Mouse (Mus musculus) layer of hippocampus, adult 11-12 months (tissue): ENCODE measurements around the gene Uvrag.
"Not testable (repeated sequence)": the region's sequence is repeated elsewhere in the genome, so short reads cannot be mapped to it uniquely, and the experiment has no call there.

ENCODE experiments used
- DNase-seq: peaks from one replicate; pipeline ENCODE4 v3.0.0; 2022; ENCODE audit warnings: low spot score

Uvrag gene

DNA sequence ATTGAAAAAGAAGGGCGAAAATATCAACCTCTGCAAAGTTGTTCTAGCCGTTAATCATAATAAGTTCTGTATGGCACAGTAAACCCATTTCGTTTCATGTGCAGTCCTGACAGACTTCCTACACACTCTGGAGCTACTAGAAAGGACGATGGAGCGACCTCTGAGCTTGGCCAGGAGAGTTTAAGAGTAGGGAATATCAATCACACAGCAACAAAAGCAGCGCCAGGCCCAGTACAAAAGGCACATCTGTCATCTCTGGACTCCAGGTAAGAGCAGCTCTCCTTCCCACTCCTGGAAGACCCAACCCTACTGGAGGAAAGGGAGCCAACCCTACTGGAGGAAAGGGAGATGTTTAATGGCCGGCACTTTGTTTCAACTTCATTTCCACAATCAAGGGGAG lies 43.2 kb downstream of the Uvrag start:
- DNase-seq: no peak

DNA sequence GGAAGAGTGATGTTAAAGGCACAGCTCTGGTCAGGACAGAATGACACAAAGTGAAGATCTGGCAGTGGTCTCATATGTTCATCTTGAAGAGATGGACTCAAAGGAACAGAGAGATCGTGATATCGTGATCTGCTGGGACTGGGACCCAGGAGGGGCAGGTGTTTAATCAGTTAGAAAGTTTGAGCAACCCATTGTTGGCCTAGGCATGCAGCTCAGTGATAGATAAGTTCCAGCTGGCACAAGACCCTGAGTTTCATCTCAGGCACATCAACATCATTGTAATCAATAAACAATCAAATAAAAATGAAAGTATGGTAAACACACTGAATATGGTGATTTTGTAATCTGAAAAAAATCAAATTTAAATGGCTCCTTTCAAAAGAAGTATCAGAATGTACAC lies 43.8 kb downstream of the Uvrag start:
- DNase-seq: no peak

DNA sequence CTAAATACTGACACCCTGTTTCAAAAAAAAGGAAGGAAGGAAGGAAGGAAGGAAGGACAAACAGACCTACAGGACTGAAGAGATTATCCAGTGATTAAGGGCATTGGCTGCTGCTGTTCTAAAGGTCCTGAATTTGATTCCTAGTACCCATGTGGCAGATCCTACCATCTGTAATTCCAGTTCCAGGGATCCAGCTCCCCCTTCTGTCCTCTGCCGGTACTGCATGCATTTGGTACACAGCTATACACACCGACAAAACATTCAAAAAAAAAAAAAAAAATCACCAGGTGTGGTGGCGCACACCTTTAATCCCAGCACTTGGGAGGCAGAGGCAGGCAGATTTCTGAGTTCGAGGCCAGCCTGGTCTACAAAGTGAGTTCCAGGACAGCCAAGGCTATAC lies 45.8 kb downstream of the Uvrag start:
- DNase-seq: peak; percentile 36

GRCm38 (mm10) chr7:99094336-99094735 lies 46.6 kb downstream of the Uvrag start:
- DNase-seq: no peak

- no peak for DNase-seq
Observed at GRCm38 (mm10) chr7:99091915-99092645, 48.9 kb downstream of the Uvrag start.

GRCm38 (mm10) chr7:99089716-99090115 lies 51.2 kb downstream of the Uvrag start:
- DNase-seq: no peak

DNA sequence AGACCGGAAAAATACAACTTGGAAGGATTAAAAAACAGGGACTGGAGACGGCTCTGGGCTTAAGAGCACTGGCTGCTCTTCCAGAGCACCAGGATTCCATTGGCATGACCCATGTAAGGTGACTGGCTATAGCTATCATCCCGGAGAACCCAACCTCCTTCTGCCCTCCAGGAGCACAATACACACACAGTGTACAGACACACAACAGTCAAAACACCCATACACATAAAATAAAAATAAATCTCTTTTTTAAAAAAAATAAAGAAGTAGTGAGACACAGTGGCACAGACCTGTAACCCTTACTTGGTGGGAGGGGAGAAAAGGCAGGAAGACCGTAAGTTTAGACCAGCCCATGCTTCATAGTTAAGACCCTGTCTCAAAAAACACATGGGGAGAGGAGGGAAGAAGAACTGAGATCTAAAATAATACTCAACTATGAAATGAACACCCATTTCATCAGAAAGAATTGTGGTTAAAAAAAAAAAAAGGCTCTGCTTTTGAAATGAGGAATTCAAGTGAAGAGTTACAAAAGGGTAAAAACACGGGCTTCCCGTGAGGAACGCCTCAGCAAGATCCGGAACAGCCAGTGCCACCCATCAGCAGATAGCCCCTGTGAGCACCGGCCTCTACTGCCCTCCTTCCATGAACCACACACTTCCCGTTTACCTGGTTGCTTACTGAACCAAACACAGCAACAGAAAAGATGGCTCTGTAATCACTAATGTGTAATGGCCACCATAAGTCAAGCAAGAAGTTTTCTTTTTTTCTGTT lies 52.2 kb downstream of the Uvrag start:
- DNase-seq: no peak

DNA sequence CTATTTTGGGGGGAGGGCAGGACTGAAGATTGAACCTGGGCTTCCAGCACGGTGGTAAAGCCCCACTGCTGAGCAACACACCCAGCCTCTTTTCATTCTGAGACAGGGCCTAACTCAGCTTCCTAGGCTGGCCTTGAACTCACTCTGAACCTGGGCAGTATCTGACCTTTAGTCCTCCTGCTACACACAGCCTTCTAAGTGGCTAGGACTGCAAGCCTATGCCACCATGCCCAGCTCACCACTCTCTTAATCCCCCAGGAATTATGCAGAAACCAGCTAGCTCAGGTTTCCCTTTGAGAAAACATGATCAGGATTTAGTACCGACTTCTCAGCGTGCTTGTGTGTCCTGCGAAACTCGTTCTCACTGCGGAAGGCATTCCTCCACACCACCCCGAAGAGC lies 53.4 kb downstream of the Uvrag start:
- DNase-seq: no peak

DNA sequence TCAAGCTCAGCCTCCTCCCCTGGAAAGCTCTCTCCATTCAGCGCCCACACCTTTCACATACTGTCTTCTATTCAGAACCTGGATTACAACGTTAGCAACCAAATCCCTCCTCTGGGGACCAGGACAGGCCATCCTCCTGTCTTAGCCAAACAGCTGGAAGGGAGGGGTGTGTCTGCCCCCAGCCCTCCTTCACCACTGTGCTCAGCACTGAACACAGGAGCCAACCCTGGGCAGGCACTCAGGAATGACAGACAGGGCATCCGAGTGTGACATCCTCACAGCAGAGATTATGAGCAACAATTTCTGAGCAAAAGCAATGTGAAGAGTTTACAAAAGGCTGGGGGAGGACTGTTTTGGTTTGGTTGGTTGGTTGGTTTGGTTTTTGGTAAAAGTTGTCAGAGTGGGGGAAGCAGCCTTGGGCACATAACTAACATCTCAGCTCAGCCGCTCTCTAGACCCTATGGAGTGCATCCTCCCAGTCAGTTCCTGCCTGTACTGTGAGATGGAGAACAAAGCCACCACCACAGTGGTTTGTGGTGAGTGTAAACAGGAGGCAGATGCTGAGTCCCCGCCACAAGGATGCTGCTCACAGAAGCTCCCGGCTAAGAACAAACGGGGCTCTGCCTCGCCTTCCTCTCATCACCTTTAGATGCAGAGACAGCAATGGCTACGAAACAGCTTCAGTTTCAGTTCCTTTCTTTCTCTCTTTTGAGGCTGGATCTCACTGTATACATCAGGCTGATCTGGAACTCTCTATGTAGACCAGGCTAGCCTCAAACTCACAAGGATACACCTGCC lies 54.1 kb downstream of the Uvrag start:
- DNase-seq: no peak

- peak; percentile 35 for DNase-seq
Observed at GRCm38 (mm10) chr7:99085249-99085648, 55.7 kb downstream of the Uvrag start.

DNA sequence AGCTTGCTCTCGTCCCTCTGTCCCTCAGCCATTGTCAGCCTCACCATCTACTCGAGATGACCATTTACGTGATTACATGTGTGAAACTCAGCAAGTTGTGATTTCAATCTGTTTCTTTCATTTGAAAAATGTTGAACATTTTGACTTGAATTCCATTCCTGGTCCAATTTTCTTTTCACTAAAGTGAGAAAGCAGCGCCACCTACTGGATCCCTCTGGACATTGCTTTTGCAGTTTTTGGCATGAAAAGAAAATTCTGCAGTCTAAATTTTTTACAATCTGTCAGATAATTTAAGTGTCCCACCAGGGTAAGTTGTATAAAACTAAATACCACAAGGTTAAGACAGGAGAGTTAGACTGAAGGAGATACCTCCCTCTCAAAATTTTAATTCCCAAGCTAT lies 61.4 kb downstream of the Uvrag start:
- peak; percentile 76 for DNase-seq

- DNase-seq: no peak
Observed at GRCm38 (mm10) chr7:99078805-99079204, 62.1 kb downstream of the Uvrag start.

GRCm38 (mm10) chr7:99077234-99077633 lies 63.7 kb downstream of the Uvrag start:
- DNase-seq: no peak

DNA sequence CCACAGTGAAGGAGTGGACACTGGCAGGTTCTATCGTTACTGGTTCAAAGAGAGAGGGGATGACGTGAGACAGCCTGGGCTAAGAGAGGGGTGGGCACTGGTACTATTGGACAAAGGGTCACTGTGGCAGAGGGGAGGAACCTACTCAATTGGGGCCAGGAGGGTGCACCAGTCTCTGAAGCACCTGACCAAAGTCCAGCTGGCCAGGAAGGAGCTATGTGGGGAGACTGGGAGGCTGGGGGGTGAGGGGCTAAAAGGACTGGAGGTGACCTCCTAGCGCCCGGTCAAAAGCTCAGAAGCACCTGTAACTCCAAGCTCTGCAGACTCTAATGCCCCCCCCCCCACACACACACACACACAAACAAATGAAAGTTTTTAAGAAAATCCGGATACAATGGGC lies 65.8 kb downstream of the Uvrag start:
- no peak for DNase-seq

DNA sequence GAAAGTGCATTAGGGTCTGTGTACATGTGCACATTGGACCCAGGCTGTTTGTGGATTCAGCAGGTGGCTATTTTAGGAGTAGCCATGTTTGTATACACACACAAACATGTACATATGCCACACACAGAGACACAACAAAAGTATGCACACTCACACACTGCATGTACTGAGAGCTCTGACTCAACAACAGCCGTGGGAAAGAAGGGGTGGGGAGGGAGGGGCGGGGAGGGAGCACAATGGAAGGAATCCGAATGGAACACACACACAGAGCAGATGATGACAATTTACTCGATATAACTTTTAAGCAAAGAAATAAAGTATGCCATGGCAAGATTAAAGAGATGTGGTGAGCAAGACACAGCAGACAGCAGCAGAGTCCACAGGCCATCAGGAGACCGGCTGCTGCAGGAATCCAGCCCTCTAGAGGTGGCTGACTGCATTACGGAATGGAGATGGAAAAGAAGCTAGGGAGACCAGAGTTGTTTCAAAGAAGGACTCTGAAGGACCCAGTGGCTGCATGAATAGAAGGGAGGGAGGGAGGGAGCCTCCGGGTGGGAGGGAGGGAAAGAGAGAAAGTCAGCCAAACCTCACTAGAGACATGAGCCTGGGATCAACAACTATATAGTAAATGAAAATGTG lies 67.1 kb downstream of the Uvrag start:
- DNase-seq: no peak

- no peak for DNase-seq
Observed at GRCm38 (mm10) chr7:99067710-99068109, 73.2 kb downstream of the Uvrag start.

- DNase-seq: no peak
Observed at GRCm38 (mm10) chr7:99065920-99066319, 75.0 kb downstream of the Uvrag start.

- DNase-seq: no peak
Observed at GRCm38 (mm10) chr7:99065391-99065831, 75.5 kb downstream of the Uvrag start.

GRCm38 (mm10) chr7:99064795-99065194 lies 76.1 kb downstream of the Uvrag start:
- no peak for DNase-seq

- not testable (repeated sequence) for DNase-seq
Observed at GRCm38 (mm10) chr7:99062263-99062662, 78.7 kb downstream of the Uvrag start.

DNA sequence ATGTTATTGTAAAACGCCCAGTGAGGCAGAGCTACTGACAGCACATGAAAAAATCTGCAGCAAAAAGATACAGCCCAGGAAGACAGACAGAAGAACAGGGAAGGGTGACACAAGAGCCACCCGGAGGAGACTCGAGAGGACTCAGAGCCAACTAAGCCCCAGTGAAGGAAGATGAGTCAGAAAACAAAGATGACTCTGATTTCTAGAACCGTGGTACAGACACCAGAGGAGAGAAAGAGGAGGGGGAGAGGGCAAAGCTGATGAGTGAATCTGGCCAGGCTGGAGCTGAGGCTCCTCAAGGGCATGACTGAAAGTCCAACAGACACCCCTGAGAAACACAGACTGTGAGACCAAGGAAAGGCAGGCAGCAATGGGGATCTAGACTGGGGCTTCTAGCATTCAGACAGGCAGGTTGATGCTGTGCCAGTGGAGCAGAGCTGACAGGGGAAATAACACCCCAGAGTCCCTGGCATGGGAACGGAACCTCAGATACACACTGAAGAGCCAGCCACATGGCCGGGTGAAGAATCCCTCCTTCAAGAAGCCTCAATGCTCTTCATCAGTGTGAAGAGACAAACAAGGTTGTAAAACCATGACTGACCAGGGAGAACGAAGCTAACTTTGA lies 79.8 kb downstream of the Uvrag start:
- DNase-seq: no peak

DNA sequence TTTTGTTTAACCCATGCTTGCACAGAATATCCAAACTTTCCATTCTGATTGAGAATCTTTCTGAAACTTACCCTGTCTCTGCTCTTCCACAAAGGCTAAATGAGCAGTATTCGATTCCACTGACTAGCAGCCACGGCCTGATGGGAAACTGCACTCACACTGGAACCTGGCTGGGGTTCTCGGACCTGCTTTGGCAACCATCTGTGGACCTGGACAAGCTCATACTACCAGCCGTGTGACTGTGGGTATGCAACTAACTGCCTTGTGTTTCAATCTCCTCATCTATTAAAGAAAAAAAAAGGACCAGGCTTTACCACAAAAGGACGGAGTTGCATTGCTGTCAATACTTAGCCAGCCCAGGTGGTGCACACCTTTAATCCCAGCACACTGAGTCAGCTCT lies 80.5 kb downstream of the Uvrag start:
- no peak for DNase-seq
